20 mouse cellular contexts compared by ENCODE assay signal in the genomic region with DNA sequence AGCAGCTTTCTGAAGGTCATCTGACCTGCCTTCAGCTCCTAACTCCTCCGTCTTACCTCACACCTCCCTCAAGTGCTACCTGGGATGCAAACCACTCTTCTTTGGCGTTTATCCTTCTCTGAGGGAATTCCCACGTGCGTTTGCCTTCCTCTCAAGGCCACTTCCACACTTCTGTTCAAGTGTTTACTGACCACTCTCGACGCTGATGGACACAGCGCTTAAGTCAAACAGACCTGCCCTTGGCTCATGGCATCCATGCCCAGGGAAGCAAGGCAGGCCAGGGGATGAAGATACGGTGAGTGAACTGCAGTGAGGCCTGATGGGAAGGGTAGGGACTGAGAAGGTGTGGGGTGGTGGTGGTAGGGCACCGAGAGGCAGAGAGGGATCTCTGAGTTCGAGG. TPM values are rescaled to one million over a fixed set of nuclear protein-coding genes. Genes with fewer than 3 reads are reported as not detected.
"Had no signal": no experiment of that assay in that cellular context is flagged by ENCODE, and none has a peak within 500 bp of the region (broad histone marks: within the 10 kb centered on the region; RNA-seq: fewer than 3 reads in every experiment).

No protein-coding gene starts in this region.

- H3K9me3 ChIP-seq: limb, embryonic 15.5 days; megakaryocyte, embryonic 14.5 days; midbrain, embryonic 10.5 days; midbrain, embryonic 13.5 days had no signal

- H3K4me3 ChIP-seq: layer of hippocampus, adult 2 months; limb, embryonic 15.5 days; megakaryocyte, embryonic 14.5 days; midbrain, embryonic 10.5 days; midbrain, embryonic 13.5 days had no signal

- H3K4me2 ChIP-seq: limb, embryonic 15.5 days; liver, embryonic 11.5 days; midbrain, embryonic 13.5 days had no signal

- DNase-seq: kidney, adult 18-20 months; kidney, adult 9 months; kidney, postnatal 25 days; layer of hippocampus, postnatal 36 days; liver, postnatal 0 days; thymus, adult 2 months; thymus, postnatal 14 days; thymus, postnatal 4 days had no signal

- H3K9ac ChIP-seq: limb, embryonic 15.5 days; liver, embryonic 14.5 days; liver, postnatal 0 days; midbrain, embryonic 13.5 days had no signal

- H3K27ac ChIP-seq: layer of hippocampus, adult 2 months; limb, embryonic 15.5 days; liver, embryonic 14.5 days; midbrain, embryonic 10.5 days; midbrain, embryonic 13.5 days; stomach, postnatal 0 days had no signal

- H3K27me3 ChIP-seq: limb, embryonic 15.5 days; megakaryocyte, embryonic 14.5 days; midbrain, embryonic 13.5 days had no signal

- ATAC-seq: hindbrain, embryonic 16.5 days; inflammation-experienced regulatory T-cells, adult 6 months; intestine, embryonic 16.5 days; liver, postnatal 0 days; midbrain, embryonic 13.5 days; midbrain, embryonic 16.5 days had no signal

RNA-seq across cellular contexts. Expression of a gene that starts 36.5 kb away (rescaled TPM):
- polyA plus RNA-seq: liver, postnatal 0 days had no signal
